Mouse (Mus musculus) liver, embryonic 16.5 days (tissue): ENCODE results near the gene 1700023F06Rik. TPM values are rescaled to one million over a fixed set of nuclear protein-coding genes. Genes with fewer than 3 reads are reported as not detected.
"Not testable (repeated sequence)": the region's sequence is repeated elsewhere in the genome, so short reads cannot be mapped to it uniquely, and the experiment has no call there.

ENCODE experiments used
- ATAC-seq: fragments of 200-750 bp; cut with Nextera tagmentation; 2 replicates; pipeline ENCODE4 v1.8.0; 2017; ENCODE audit warnings: low read depth, mild to moderate bottlenecking, moderate number of reproducible peaks, moderate library complexity
- H3K27ac ChIP-seq: fragments of 300-500 bp; sonication (generic); 2 replicates; pipeline ENCODE4 v1.5.1; 2014; ENCODE audit warnings: mild to moderate bottlenecking, low read length
- H3K27me3 ChIP-seq: fragments of 300-500 bp; sonication (generic); 2 replicates; pipeline ENCODE4 v1.6.1; 2014; ENCODE audit warnings: low read depth, low read length, mixed read lengths; ENCODE audit not compliant: control insufficient read depth, insufficient read depth
- H3K36me3 ChIP-seq: fragments of 300-500 bp; sonication (generic); 2 replicates; pipeline ENCODE4 v1.6.1; 2014; ENCODE audit warnings: mild to moderate bottlenecking; ENCODE audit not compliant: control insufficient read depth, insufficient read depth
- H3K4me1 ChIP-seq: fragments of 300-500 bp; sonication (generic); 2 replicates; pipeline ENCODE4 v1.6.1; 2014; ENCODE audit warnings: low read depth, low read length, mixed read lengths; ENCODE audit not compliant: control insufficient read depth
- H3K4me2 ChIP-seq: fragments of 300-500 bp; sonication (generic); 2 replicates; pipeline ENCODE4 v1.6.1; 2014; ENCODE audit warnings: low read depth, low read length, mixed read lengths
- H3K4me3 ChIP-seq: fragments of 300-500 bp; sonication (generic); 2 replicates; pipeline ENCODE4 v1.5.1; 2014; ENCODE audit warnings: low read depth, mild to moderate bottlenecking, low read length
- H3K9ac ChIP-seq: fragments of 300-500 bp; sonication (generic); 2 replicates; pipeline ENCODE4 v1.6.1; 2014; ENCODE audit warnings: low read depth, low read length
- H3K9me3 ChIP-seq: fragments of 300-500 bp; sonication (generic); replicated peaks from 2 replicates; pipeline ENCODE4 v1.6.1; 2016; ENCODE audit warnings: low read length; ENCODE audit not compliant: control insufficient read depth
- WGBS: fragments of 180-500 bp; shearing (Covaris S2); extraction: QIAGEN DNeasy Blood & Tissue Kit; methylation state at CpG from one replicate; pipeline ENCODE4 v1.1.7; 2014; ENCODE audit not compliant: insufficient replicate concordance; 5-methylcytosine and 5-hydroxymethylcytosine counted together
- polyA plus RNA-seq: library from polyadenylated mRNA; unstranded; fragments of >200 nt; fragmentation: Nextera tagmentation; extraction: Ambion mirVana; gene quantifications from 2 replicates; pipeline ENCODE4 v1.2.1, GENCODE M21; 2015

The 1700023F06Rik gene
- polyA plus RNA-seq, 1 experiment from 2014 or later = not detected

GRCm38 (mm10) chr11:103231367-103231766 is 23.0 kb upstream of the 1700023F06Rik start:
- WGBS = 80% methylated on average over 7 of the region's 7 CpGs
- no peak overlapping the region for H3K9ac ChIP-seq
- H3K36me3 ChIP-seq = no peaks in the 10 kb centered on the region; the same call in 1 of the 2 replicates
- no peaks in the 10 kb centered on the region for H3K4me1 ChIP-seq
- H3K27me3 ChIP-seq = no peaks in the 10 kb centered on the region
- H3K27ac ChIP-seq = no peak overlapping the region
- no peak for ATAC-seq
- H3K4me2 ChIP-seq = no peak overlapping the region
- H3K4me3 ChIP-seq = no peak overlapping the region
- no peaks in the 10 kb centered on the region for H3K9me3 ChIP-seq

- Histone ChIP-seq H3K27me3 (no peaks in the 10 kb centered on the region), H3K4me3 (no peak overlapping the region), H3K4me2 (no peak overlapping the region), H3K9ac (no peak overlapping the region), H3K4me1 (no peaks in the 10 kb centered on the region), H3K9me3 (no peaks in the 10 kb centered on the region), H3K36me3 (no peaks in the 10 kb centered on the region; the same call in 1 of the 2 replicates), H3K27ac (no peak overlapping the region)
- WGBS = 85% methylated on average over 19 of the region's 19 CpGs
- ATAC-seq = no peak
Measured at GRCm38 (mm10) chr11:103230626-103231025, 22.3 kb upstream of the 1700023F06Rik start.

DNA sequence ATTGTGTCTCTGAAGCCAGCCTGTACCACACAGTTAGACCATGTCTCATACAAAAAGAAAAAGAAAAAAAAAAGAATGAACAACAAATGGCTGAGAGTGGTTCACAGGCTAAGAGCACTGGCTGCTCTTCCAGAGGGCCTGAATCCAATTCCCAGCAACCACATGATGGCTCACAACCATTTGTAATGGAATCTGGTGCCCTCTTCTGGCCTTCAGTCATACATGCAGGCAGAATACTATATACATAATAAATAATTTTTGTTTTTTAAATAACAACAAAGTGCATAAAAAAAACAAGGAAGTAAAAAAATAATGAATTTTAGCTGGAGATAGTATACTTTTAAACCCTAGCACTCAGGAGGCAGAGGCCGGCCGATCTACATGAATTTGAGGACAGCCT is 21.2 kb upstream of the 1700023F06Rik start:
- no peak for ATAC-seq
- H3K4me2 ChIP-seq = no peak overlapping the region
- H3K27me3 ChIP-seq = no peaks in the 10 kb centered on the region
- H3K27ac ChIP-seq = no peak overlapping the region
- no peaks in the 10 kb centered on the region for H3K4me1 ChIP-seq
- H3K9me3 ChIP-seq = no peaks in the 10 kb centered on the region
- WGBS = 77% methylated on average over 2 of the region's 2 CpGs
- H3K36me3 ChIP-seq = no peaks in the 10 kb centered on the region; the same call in 1 of the 2 replicates
- H3K9ac ChIP-seq = no peak overlapping the region
- H3K4me3 ChIP-seq = no peak overlapping the region

DNA sequence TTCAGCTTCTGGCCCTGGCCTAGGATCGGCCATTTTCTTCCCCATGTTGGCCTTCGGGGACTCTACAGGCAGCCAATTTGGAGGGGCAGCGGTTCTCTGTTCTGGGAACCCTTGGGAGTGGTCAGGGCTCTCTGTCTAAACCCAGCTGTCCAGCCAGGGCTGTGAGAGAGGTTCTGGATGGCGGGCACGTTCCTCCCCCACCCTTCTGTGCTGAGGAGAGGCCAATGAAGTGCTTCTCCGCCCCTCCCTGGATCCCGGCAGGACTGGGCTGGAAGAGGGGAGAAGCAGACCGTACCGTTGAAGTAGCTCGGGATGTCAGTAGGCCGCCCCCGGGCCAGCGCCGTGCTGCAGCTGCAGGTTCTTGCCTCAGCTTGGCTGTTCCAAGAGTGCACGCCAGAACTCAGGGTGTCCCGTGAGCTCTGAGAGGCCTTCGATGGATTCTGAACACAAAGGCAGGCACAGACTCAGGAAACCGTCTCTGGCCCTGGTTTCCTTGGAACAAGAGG is 15.6 kb upstream of the 1700023F06Rik start:
- H3K4me3 ChIP-seq = no peak overlapping the region
- no peaks in the 10 kb centered on the region for H3K27me3 ChIP-seq
- no peaks in the 10 kb centered on the region for H3K4me1 ChIP-seq
- H3K27ac ChIP-seq = no peak overlapping the region
- H3K4me2 ChIP-seq = no peak overlapping the region
- no peak overlapping the region for H3K9ac ChIP-seq
- no peaks in the 10 kb centered on the region for H3K9me3 ChIP-seq
- no peaks in the 10 kb centered on the region for H3K36me3 ChIP-seq
- 76% methylated on average over 18 of the region's 18 CpGs for WGBS
- no peak for ATAC-seq

GRCm38 (mm10) chr11:103223444-103223843 is 15.1 kb upstream of the 1700023F06Rik start:
- Histone ChIP-seq H3K9me3 (no peaks in the 10 kb centered on the region), H3K27ac (no peak overlapping the region), H3K27me3 (no peaks in the 10 kb centered on the region), H3K4me2 (no peak overlapping the region), H3K36me3 (no peaks in the 10 kb centered on the region), H3K9ac (no peak overlapping the region), H3K4me1 (peaks cover under 1% of the 10 kb centered on the region; the same call in 1 of the 2 replicates), H3K4me3 (no peak overlapping the region)
- ATAC-seq = no peak
- 58% methylated on average over 10 of the region's 10 CpGs for WGBS

DNA sequence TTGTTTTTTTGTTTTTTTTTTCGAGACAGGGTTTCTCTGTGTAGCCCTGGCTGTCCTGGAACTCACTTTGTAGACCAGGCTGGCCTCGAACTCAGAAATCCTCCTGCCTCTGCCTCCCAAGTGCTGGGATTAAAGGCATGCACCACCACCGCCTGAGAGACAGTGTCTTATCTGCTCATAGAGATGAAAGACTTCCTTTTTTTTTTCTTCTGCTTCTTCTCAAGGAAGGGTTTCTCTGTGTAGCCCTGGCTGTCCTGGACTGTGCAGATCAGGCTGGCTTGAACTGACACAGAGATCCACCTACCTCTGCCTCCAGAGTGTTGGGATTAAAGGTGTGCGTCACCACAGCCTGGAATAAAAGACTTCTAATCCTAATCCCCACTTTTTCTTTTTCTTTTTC is 14.4 kb upstream of the 1700023F06Rik start:
- not testable (repeated sequence) for H3K27ac ChIP-seq, H3K9me3 ChIP-seq, H3K4me3 ChIP-seq, H3K4me1 ChIP-seq, ATAC-seq, H3K9ac ChIP-seq, H3K4me2 ChIP-seq, H3K36me3 ChIP-seq, H3K27me3 ChIP-seq
- 43% methylated on average over 4 of the region's 4 CpGs for whole genome bisulfite sequencing

DNA sequence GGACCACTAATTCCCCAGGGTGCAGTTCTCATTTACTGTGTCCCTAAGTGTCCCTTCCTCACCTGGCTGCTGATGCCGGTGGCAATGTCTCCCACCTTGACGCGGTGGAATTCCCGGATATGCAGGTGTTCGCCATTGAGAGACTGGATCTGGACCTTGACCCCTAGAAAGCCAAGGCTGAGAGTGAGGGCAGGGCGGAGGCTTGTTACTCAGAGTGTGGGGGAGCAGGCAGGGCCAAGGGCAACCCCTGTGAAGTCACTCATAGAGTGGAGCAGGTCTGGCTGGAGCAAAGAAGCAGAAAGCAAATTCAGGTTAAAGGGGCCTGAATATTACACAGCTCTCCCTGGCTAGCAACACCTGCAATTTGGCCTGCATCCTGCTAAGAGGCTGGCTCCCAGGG is 13.1 kb upstream of the 1700023F06Rik start:
- no peaks in the 10 kb centered on the region for H3K9me3 ChIP-seq
- no peak overlapping the region for H3K27ac ChIP-seq
- peaks cover 3% of the 10 kb centered on the region; the same call in 1 of the 2 replicates for H3K4me1 ChIP-seq
- WGBS = 75% methylated on average over 6 of the region's 6 CpGs
- no peaks in the 10 kb centered on the region for H3K36me3 ChIP-seq
- H3K9ac ChIP-seq = no peak overlapping the region
- no peak overlapping the region for H3K4me2 ChIP-seq
- H3K4me3 ChIP-seq = no peak overlapping the region
- no peaks in the 10 kb centered on the region for H3K27me3 ChIP-seq
- ATAC-seq = no peak

DNA sequence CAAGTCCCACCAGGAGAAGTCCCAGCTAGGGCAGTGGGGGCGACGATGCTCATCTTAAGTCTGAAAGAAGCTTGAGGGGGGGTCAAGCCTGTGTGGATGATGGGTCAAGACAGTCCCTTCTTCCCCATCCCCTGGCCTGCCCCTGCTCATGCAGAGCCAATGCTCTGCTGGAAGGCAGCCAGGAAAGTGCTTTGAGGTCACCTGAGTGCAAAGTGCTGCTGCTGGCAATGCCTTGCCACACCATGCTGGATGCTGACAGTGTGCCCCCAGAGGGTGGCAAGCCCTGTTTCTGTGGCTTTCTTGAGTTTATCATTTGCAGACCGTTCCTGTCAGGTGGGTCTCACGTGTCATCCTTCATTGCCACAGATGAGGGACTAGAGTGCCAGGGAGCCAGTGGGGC is 11.6 kb upstream of the 1700023F06Rik start:
- Histone ChIP-seq H3K27ac (no peak overlapping the region), H3K9me3 (no peaks in the 10 kb centered on the region), H3K4me2 (no peak overlapping the region), H3K4me1 (peaks cover 3% of the 10 kb centered on the region; the same call in 1 of the 2 replicates), H3K4me3 (no peak overlapping the region), H3K9ac (no peak overlapping the region), H3K36me3 (no peaks in the 10 kb centered on the region), H3K27me3 (no peaks in the 10 kb centered on the region)
- no peak for ATAC-seq
- 64% methylated on average over 4 of the region's 4 CpGs for WGBS

DNA sequence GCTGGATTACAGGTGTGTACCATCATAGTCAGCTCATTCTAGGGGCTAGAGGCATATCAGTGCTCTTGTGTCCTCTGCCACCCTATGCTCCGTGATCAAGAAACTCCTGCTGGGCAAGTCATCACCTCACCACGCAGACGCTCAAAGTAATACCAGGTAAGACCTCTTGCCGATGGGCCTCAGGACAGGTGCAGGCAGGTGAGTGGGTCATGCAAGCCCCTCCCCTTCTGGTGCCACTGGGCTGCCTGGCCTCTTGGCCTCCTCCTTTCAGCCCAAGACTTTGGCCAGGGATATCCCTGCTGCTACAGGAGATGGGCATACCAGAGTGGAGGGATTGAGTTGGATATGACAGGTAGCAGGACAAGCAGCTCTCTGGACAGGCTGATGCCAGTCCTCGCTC is 10.9 kb upstream of the 1700023F06Rik start:
- WGBS = 76% methylated on average over 5 of the region's 5 CpGs
- H3K9me3 ChIP-seq = no peaks in the 10 kb centered on the region
- peaks cover 3% of the 10 kb centered on the region; the same call in 1 of the 2 replicates for H3K4me1 ChIP-seq
- no peaks in the 10 kb centered on the region for H3K36me3 ChIP-seq
- no peak for ATAC-seq
- no peaks in the 10 kb centered on the region for H3K27me3 ChIP-seq
- no peak overlapping the region for H3K4me3 ChIP-seq
- H3K4me2 ChIP-seq = no peak overlapping the region
- no peak overlapping the region for H3K27ac ChIP-seq
- H3K9ac ChIP-seq = no peak overlapping the region
